Mouse (Mus musculus) cerebellum, postnatal 25 days (tissue): ENCODE results near the gene Gla.
"Not testable (repeated sequence)": the region's sequence is repeated elsewhere in the genome, so short reads cannot be mapped to it uniquely, and the experiment has no call there.

Experiments used
- DNase-seq, 2 experiments: peaks; one replicate each; pipeline ENCODE4 v3.0.0; 2021; ENCODE audit warnings: mixed read lengths in 2 of 2

Gla gene

DNA sequence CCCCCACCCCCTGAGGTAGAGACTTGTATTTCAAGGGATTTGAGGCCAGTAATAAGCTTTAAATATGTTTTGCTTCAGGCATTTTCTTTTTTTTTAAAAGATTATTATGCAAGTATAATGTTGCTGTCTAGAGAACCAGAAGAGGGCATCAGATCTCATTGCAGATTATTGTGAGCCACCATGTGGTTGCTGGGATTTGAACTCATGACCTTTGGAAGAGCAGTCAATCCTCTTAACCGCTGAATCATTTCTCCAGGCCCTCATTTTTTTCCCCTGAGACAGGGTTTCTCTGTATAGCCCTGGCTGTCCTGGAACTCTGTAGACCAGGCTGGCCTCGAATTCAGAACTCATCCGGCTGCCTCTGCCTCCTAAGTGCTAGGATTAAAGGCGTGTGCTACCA is 12.7 kb downstream of the Gla start:
- DNase-seq: no peak

DNA sequence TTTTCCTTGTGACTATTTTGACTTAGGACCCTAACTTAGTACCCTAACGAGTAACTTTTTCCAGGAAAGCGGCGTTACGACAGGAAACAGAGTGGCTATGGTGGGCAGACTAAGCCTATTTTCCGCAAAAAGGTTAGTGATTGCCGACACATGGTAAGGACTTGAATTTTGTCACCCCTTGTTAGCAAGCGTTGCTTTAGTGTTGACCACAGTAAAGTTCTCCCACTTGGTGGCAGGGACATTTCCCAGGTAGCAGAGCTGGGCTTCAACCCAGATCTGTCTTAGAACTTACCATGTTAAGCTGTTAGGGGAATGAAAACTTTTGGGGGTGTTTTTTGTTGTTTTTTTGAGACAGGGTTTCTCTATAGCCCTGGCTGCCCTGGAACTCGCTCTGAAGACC is 14.5 kb downstream of the Gla start:
- no peak for DNase-seq

DNA sequence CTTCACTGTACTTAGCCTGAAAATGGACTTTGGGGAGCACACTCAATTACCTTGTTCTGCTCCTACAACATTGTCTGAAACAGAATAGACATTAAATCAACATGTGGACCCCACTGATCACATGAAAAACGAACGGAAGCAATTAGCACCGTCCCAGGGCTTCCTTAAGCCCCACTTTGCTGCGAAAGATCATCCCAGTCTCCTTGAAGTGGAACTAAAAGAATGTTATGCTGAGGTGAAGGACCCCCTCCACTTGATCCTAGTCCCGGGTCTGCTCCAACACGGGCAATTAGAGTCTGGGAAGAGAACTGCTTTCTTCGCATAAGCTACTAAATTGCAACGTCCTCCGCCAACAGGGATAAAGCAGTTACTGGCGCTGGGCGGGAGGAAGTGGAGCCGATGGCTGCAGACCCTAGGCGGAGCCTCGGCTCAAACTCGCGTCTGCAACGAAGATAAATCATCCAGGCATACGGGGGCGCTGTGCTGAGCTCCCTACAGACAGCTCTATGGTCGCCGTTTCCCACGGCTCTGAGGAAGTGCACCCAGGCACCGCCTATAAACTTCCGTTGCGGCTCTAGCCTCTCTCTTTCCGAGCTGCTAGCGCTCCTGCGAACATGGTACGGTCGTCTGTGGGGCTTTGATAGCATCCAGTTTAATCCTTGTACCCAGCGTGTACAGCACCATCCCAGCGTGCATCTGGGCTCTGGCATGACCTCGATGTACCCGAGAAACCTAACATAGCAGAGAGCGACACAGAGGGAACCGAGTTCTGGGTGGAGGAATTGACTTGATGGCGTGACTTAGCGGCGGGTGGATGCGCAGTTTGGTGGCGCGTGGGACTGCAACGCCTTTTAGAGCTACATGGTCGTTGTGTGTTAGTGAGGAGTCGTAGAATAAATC is 15.6 kb downstream of the Gla start, which contains the start of gene Rpl36a:
Gene Rpl36a (plus strand): TSS at position 552 of the 900 bp plus-strand sequence.
- peak; percentile 90 to 92 for DNase-seq

DNA sequence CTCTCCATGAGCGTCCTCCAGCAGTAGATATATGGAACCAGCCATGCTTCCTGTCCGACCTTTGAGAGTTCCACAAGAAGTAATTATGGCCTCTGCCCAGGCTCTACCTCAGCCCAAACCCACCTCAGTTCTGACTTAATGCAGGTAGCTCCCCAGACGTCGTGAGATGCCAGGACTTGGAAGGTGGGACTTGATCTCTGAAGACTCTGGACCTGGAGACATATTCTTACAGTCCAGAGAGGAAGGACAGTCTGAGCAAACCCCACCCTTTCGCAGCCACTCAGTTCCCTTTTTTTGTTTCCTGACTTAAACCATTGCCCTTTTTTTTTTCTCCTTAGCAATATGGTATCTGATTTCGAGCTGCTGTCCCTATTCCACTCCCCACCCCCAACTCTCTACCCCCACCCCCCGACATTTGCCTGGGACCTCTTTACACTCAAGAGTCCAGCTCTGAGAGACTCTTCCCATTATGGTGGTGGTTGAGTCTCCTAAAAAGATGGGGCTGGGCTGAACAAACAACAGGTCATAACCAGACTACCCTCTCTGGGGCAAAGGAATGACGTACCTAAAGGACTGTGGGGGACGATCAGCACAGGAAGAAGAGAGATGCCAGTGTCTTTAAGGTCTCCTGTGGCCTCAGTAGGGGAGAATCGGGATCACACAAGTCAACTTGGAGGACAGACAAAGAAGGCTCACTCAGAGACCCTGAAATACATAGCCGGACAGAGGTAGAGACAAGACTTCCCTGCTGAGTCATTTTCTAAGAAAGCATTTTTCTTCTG is 17.8 kb downstream of the Gla start, which contains the start of gene Btk:
Gene Btk (minus strand): TSS at position 683 of the 782 bp plus-strand sequence.
- DNase-seq: no peak

DNA sequence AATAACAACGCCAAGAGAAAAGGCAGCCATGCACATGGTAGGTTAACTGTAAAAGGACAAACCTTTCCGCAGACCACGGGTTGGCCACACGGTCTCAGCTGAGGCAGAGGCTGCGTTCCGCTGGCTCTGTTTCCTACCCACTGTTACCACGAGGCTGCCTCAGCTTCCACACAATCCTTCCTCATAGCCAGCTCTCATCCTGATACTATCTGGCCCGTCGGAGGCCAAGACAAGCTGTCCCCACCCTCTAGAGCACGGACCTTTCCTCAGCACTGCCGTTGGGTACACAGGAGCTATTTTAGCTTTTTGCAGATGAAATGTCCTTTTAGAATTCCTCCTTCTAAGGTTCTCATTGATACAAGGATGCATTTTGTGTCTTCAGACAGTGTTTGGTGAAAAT is 18.7 kb downstream of the Gla start:
- DNase-seq: no peak

DNA sequence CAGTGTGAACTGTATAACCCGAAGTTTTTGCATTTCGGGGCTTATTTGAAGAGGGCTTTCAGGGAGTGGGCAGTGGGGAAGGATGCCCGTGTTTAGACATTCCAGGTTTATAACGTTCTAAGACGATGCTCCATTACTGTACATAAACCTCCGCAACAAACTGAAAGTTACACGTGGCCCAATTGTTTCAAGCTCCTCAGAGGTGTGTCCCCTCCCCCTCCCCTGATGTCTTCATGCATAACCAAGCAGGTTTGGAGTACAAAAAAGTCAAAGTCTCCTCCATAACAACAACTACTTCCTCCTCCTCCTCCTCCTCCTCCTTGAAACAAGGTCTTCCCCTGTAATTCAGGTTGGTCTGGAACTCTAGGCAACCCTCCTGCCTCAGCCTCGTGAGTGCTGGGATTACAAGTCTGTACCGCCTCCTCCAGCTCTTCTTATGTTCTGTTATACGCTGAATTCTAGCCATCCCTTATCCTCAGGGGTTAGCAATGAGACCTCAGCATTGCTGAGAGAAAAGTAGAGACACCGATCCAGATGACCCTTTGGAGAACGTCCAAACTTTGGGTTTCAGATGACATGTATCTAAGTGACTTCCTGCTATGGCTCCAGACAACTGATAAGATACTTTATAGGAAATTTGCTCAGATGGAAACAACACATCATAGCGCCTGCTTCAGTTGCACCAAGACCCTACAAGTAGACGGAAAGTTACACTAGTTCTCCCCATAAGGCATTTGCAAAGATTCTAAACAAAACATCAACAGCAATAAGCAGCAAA is 20.2 kb downstream of the Gla start:
- DNase-seq: no peak

DNA sequence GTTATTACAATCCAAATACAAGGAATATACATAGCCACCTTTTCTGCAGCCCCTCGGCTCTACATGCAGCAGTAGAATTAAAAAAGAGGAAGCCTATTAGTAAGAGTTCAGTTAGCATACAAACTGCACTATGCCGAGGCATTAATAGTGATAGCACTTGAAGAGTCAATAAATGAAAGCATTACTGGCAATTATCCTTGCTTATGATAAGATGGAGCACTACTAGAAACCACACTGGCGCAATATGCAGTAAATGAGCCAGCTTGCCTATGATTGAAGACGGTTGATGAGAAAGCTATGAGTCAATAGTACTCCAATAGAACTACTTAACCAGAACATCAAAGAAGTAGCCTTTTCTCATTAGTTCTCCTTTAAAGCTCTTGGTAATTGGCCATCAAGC is 23.0 kb downstream of the Gla start:
- no peak for DNase-seq

DNA sequence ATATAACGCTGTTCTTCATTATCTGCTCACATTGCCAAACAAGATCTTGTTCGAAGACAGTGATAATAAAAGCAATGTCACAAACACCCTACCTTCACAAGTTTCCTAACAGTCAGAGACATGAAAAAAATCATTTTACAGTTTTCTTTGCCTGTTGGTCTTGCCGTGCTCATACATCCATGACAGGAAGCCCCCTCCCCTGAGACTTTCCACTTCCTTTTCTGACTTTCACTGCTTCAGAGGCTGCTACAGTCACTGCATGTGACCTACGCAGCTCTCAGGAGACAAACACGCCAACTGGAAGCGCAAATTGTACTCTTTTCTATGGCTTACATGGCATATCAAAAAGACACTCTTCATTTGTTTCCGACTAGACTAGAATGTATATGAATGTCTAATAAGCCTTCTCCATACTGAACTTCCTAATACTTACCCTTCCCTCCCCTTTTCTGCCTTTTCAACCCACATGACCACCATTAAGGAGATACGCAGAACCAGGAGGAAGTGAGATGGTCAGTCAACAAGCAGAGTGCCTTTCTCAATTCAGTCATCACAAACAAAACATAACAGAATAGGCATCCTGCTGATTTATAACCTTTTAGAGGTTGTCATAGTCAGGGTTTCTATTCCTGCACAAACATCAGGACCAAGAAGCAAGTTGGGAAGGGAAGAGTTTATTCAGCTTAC is 34.2 kb downstream of the Gla start:
- DNase-seq: no peak

DNA sequence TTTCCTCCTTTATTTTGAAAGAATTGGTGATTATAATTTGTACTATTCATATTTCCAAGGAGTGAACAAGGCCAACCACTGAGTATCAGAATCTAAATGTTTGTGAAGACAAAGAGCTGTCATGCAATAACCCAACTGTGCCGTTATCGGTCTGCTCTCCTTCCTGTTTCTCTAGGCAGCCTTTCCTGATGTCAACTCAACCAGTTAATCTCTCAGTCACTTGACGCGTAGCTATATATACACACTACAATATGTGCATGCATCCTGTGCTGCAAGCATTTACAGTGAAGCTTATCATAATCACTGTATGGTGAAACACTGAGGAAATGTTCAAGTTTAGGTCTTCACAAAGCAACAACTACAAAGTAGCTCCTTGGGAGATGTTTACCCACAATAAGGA is 36.6 kb downstream of the Gla start:
- DNase-seq: no peak

DNA sequence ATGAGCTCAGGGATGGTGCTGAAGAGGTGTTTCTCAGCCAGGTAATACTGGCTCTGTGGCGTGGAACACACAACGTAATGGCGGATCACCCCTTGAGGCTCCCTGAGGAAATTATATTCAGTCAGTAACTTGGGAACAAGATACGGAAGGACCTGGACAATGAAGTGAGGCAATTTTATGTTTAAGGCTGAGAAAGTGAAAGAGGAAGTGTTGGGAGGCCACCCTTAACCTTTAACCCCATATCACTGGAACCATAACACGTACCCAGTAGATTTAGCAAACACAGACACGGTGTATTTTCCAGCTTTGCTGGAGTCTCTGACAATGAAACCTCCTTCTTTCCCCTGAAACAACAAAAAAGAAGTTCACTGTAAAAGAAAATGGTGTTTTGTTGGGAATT is 46.5 kb downstream of the Gla start:
- no peak for DNase-seq

DNA sequence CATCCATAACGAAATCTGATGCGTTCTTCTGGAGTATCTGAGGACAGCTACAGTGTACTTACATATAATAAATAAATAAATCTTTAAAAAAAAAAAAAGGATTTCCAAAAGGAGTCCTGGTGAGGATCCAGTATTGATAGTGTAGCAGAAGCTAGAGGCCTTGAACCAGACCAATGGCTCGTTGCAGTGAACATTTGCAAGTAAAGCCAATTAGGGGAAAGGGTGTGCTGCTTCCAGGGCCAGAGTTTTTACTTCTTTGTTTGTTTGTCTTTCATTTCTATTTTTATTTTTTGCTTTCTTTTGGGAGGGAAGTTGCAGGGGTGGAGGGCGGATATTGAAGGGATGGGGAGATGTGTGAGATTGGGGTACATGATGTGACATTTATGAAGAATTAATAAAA is 47.6 kb downstream of the Gla start:
- no peak for DNase-seq

DNA sequence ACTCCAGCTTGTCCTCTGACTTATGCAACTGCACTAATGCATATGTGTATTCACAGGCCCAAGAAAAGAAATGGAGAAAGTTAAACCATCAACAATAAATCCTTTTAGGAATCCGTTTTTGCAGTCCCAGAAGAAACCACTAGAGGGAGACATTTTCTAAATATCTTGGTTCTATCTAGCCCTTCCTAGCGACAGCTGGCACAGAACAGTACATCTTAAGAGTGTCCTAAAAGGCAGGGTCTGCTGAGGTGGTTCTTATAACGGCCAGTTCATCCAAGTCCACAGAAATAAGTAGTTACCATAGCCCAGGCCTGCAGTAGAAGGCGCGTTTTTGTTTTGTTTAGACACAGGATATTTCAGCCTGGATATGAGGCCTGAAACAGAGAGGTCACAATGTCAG is 50.0 kb downstream of the Gla start:
- DNase-seq: peak; percentile 19 to 21

DNA sequence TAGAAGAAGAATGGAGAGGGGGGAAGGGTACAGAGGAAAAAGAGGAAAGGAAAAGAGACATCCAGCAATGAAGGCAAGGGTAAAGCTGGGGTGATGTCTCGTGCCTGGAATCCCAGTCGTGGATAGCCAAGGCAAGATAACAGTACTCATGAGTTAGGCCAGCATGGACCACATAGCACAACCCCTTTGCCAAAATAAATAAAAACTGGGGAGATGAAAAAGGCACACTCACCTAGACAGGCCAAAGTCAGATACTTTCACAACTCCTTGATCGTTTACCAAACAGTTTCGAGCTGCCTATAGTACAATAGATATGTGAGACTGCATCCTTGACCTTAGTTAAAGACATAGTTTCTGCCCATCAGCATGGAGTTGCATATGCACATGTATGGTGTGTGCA is 53.6 kb downstream of the Gla start:
- DNase-seq: no peak

DNA sequence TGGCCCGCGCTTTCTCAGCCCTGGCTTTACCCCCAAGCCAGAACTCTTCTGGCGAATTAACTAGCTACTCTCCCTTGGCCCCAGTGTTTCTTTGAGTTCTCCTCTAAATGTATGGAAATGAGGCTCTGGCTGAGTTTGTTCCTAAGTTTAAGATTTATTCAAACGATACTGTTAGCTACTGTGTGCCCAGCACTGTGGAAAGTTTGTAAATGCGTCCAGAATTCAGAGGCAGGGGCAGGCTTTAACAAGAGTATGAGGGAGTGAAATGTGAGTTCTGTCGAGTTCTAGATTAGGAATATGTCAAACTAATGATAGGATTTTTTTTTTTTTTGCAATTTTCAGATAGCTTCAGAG is 59.0 kb downstream of the Gla start:
- DNase-seq: no peak

DNA sequence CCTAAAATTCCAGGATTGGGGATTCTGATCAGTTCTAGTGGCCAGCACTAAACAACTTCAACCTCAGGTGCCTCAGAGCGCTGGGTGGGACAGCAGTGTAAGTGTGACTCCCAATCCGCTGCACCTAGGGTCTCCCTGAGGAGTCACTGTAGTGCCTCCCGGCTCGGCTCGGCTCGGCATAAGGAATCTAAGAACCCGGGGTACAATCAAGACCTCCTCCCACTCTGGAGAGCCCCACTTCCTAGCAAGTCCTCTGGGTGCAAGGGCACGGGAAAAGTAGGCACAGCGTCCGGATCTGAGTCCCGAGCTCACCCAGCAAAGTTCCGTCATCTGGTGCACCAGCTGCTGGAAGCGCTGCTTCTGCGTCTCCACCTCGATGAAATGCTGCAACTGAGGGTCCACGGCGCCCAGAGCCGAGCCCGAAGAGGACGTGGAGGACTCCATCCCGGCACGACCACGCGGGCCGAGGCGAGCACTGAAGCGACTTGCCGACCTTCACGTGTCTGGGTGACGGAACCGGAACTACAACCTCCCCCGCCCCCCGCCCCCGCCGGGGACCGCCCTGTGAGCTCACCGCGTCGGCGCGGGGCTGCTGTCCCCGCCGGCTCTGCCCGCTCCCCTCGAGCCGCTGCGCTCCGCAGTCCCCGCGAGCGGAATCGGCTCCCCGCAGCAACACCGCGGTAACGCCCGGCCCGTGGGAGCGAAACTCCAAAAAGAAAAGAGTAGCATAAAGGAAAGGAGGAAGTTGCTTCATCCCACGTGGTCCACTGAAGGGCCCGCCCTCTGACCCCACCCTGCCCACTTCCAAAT is 59.6 kb downstream of the Gla start, which contains the start of gene Timm8a1:
Gene Timm8a1 (minus strand): TSS at position 721 of the 810 bp plus-strand sequence.
- peak; percentile 63 to 76 for DNase-seq

DNA sequence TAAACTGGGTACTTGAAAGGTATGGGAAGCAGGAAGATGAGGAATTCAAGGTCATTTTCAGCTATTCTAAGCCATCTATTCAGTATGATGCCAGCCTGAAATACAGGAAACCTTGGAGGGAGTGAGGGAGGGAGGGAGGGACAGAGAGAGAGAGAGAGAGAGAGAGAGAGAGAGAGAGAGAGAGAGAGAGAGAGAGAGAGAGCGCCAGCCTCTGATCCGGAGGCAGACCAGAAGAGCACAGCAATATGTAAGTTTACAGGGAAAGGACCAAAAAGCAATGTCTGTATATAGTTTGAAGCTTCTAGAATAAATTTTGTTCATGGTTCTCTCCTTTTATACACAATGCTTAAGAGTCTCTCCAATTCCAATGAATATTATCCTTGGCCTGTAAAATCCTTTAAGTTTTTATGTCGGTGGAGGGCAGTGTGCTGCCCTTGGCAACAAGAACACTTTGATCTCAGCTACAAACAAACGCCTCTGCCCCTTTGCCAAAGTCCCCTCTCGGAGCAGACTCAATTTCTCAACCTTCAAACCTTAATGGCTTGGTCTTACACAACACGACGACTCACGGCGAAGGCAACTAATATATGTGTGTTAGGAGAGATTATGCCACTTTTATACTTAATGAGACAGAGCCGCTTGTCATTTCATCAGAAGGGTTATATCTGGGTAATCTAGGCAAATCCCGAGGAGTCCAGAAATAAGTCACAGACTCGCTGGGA is 60.4 kb downstream of the Gla start:
- DNase-seq: peak in 1 of 2 experiments; percentile 2

DNA sequence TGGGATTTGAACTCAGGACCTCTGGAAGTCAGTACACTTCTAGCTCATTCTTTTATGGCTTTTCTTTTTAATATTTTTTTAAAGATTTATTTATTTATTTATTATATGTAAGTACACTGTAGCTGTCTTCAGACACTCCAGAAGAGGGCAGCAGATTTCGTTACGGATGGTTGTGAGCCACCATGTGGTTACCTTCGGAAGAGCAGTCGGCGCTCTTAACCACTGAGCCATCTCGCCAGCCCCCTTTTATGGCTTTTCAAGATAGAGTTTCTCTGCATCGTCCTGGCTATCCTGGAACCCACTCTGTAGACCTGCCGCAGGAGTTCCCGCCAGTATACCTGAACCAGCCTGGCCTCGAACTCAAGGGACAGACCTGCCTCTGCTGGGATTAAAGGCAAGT is 61.1 kb downstream of the Gla start:
- DNase-seq: not testable (repeated sequence)
